Mouse (Mus musculus) hindlimb bud, embryonic 11.5 days (tissue): ENCODE measurements at regions not wholly inside any gene's neighbourhood (a gene's known extent, or its start where the extent isn't known, plus 50 kb on each side); places are given as distances from the start of the nearest gene placed in this dataset.

Source experiments
- DNase-seq: peaks from one replicate; pipeline ENCODE4 v3.0.0-alpha.2; 2012; ENCODE audit warnings: low read depth, low spot score; ENCODE audit errors: extremely low spot score

DNA sequence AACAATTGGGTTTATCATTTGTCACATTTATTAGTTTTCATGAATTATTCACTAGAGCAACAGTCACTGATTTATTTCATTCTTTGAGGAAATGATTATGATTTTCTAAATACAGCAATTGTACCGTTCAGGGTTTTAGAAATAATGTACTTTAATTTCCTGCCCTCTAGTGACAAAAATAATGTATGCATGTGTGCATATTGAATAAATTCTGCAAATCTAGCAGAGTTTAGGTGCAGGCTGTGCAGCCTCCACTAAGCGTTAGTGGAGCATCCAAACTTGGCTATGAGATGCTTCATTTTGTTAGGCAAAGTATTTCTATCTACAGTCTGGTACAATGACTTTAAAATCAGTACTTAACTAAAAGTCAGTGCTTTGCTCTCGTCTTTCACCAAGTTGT lies 642.1 kb upstream of the A830018L16Rik start:
- DNase-seq = no peak

DNA sequence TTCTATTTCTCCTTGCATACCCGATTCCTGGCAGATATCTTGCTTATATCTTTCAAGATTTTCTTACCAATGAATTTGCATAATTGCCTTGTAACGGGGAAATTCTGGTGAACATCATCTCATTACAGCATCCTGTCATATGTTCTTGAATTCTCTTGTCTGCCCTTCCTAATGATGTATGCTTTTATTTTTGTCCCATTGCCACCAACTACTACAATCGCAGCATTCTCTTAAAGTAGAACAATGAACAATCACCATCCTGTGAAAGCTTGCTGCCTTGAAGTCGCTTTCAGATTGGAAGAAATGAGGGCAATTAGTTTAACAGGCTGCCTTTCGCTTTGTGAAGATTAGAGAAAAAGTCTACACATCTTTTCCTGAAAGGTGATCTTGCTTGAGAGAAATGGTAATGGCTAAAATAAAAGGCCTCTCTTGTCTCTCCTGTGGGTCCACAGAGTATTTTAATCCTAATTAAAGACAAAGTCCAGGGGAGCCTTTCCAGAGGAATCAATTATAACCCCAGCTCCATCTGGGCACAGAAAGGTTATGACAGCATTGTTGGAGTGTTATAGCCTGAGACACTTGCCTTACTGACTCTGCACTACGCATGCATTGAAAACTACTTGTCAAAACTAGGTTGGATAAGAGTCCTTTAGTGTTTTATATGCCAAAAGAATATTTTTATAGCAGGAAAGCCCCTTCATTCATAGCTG lies 619.7 kb upstream of the A830018L16Rik start:
- DNase-seq = no peak

DNA sequence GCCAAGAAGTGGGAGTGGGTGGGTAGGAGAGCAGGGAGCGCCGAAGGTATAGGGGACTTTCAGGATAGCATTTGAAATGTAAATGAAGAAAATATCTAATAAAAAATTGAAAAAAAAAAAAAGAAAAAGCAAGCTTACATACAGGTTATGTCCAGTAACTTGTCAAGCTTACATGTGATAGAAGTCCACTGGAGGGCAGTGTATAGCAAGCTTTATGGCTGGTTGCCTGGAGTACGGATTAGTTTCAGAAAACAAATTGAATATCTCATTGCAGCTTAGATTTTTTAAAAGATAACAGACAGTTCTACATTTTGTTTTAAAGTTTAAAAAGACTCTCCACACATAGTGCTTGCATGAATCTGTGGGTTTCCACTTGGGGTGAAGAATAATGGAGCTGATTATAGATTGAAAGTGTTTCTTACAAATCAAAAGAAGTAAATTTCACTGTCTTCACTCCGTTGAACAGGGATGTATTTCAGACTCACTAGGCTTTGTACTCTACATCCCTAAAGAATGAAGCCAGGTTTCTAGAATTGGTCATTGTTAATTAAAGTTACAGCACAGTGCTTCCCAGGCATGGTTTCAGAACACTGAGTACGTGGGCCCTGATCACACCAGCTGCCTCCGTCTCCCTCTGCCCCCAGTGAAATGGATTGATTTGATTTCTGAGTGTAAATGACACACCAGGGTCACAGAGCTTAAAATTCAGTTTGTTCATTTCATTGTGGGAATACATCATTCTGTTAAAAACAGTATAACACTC lies 578.1 kb upstream of the A830018L16Rik start:
- peak; percentile 20 for DNase-seq

DNA sequence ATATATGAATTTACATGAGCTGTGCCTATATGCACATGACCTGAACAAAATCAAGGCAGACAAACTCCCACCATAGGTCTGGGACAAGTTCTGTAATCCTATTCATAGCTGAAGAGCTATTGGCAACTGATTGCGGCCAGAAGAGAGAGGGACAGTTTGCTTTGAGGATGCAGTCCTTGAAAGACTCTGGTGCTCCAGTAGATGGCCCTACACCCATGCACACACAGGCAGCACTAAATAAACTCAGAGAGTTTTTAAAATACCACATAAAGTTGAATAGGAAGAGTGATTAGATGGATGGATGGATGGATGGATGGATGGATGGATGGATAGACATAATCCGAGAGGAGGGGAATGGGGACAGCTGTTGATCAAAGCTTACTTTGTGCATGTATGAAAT lies 576.7 kb upstream of the A830018L16Rik start:
- DNase-seq = no peak

DNA sequence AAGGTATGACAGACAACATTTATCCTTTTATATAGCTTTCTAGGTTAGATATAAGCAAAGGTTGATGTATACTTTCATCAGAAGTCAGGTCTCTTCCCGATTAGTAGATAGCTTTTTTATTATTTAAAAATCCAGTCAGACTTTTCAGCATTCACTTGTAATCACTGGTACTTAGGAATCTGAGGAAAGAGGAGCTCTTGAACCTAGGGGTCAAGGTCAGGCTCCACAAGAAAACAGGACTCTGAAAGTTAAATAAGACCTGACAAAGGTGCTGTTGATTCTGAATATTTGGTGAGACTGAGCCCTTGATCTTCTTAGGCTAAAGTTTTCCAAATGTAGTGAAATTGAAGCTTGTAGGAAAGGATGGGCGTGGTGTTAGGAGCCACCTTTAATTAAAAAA lies 561.0 kb upstream of the A830018L16Rik start:
- no peak for DNase-seq

DNA sequence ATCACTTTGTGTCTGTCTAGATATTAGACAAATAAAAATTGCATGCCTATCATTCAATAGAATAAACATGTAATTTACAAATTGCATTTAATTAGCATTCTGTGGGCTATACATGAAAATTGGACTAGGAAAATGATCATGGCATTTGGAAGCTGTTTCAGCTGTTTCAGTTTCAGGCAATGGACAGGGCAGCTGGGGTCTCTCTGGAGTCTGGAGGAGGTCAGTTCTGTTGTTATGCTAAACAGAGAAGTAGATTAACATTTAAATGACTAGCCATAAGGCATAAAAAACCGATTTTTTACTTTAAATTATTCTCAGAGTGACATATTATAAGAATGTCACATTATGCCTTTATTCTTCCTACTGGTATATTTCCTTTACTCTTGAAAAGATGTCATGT lies 559.4 kb upstream of the A830018L16Rik start:
- no peak for DNase-seq

DNA sequence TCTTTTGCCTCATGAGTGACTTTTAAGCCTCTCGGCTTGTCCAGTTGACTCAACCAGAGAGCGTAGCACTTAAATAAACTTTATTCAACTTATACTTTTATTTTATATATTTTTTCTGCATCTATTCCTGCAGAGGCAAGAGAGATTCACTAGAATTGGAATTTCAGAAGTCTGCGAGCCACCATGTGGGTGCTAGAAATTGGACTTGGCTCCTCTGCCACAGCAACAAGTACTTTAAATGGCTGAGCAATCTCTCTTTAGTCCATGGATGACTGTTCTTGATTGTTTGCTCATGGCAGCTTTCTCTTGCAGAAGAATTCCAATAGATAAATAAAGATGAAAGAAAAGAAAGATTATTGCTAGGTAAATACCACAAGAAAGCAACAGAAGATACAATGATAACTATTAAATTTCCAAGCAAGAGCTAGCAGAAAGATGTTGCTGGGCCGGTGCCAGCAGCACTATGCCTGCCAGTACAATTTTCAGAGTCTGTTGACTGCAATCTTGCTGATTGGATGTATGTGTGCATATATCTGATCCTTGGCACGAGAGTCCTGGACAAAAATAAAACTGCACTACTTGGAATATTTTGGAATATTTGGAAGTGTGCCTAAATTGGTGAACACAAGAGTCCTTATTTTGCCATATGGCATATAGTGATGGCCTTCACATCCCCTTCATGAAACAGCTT lies 542.6 kb upstream of the A830018L16Rik start:
- DNase-seq = no peak

DNA sequence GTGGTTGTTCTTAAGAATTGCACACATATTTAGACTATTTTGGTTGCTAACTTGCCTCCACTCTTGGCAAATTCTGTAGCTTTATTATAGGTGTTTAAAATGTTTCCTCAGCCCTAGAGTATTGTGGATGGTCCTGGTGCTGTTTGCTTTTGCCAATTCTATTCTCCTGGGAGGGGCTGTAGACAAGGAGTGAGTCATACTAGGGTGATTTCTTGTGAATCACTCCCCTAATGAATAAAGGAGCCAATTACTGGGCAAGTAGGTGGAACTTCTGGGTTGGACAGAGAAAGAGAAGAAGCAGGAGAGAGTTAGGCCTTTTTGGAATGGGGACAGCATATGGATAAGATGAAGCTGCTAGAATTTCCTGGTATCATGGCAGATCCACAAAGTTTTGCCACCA lies 541.6 kb upstream of the A830018L16Rik start:
- DNase-seq = no peak

DNA sequence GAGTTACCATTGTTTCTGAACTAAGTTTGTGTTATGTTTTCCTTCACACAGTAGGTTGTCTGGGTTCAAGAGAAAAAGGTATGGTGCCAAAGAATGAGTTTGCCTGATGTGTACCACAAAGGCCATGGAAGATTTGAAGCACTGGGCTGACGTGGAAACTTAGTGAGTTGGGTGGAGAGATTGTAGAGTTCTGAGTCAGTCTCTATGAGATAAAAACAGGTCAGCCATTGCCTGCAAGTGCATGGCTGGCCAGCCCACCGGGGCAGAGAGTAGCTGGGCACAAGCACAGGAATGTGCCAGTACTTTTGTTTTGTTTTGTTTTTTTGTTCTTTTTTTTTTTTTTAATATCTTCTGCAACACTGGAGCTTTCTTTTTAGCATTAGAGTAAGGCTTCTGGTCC lies 541.2 kb upstream of the A830018L16Rik start:
- no peak for DNase-seq

DNA sequence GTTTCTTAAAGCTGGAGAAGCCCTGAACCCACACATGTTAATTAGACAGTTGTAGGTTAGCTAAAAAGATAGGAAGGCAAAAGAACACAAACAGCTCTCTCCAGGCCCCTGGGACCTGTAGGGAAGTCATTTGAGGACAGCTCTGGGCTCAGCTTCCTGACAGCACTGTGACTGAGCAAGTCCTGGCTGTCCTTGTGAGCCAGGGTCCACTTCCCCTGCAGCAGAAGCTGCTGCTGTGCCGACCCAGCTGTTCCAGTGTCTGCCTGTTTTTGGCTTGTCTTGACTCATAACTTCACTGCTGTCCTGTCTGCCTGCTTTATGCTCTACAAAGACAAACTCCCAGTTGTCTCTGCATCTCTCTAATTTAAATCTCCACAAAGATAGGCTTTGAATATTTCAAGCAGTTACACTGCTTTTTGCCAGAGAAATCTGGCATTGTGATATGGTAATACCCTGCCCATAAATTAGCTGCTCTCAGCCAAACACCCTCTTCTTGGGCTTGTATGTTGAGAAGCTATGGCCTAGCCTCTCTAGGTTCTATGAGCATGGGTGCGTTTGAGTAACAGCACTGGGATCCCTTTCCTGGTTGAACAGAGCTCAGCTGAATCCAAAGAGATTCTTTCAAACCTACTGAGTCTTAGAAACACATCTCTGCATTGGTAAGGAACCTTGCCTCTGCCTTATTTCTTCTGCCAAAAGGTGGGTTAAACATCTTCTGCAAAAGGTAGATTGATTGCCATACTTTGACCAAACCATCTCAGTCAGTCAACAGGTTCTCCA lies 536.3 kb upstream of the A830018L16Rik start:
- DNase-seq = no peak

DNA sequence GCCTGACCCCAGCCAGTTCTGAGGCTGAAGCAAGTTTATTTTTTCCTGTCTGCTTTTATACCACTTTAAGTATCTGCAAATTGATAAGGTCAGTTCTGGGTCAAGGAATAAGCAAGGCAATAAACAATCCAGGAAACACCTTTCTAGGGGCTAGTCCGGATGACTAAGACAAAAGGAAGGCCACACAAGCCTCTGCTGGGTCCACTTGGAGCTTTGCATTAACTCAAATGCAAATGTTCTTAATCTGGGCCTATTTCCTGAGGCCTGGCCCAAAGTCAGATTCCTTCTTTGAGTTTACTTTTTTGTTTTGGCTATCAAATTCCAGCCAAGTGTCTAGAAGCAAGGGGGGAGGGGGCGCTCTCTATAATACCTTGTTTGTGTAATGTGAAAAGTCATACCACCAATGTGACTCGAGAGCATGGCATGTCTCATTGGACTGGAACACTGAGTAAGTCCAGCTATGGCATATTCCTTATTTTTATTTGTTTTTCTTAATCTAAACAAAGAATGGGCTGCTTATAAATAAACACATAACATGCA lies 535.6 kb upstream of the A830018L16Rik start:
- DNase-seq = no peak

DNA sequence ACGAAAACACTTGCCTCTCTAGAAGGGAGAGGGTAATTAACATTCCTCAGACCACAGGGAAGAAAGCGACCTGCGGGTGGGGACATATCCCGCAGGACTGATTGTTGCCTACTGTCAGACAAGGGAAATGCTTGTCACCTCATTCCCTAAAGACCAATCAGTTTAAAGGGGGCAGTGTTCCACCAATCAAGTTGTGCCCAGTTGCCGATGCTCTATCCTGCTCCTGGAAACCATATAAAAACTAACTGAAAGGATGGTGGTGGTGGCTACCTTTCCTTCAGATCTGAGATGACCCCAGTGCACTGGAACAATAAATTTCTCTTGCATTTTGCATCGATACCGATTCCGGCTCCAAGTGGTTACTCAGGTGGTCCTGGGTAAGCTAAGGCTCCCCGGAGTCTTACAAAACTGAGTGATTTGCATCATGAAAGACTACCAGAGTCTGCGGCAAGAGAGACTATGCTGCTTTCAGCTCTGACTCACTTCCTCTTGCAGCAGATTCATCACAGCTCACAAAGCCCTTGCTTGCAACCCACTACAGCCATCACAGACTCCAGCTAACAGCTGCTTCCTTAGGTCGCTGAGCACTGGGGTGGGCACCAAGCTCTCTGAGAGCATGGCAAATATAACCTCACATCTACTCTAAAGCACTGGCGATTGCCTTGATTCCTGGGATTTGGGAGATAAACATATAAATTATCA lies 533.7 kb upstream of the A830018L16Rik start:
- no peak for DNase-seq

DNA sequence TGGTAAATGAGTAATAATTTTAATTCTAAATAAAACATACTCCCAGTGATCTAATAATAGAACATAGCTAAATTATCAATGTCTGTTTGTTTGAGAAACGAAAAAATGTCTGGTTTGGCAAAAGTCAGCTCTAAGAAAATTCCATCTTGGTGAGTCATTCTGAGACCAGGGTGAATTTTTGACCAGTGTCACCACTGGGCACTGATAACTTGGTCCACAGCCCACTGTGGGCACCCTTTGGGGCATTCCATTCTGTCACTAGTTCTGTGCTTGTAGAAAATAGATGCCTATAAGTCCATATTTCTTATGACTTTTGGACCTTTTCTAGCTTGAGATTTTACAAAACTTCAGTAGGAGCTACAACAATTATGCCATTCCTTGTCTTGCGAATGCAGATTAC lies 515.1 kb upstream of the A830018L16Rik start:
- DNase-seq = no peak

DNA sequence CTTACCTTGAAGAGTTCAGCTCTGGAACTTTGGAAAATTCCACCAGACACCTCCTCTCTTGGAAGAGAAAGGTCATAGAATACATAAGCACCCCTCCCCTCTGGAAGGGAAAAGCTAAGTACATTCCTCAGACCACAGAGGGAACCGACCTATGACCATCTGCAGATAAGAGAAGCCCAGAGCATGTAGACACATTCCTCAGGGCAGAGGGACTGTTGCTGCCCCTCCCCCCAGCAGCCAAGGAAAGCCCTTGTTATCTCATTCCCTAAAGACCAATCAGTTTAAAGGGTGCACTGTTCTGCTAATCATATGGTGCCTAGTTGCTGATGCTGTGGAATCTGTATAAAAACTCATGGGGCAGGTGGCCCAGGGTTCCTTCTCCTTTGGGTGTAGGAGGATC lies 511.2 kb upstream of the A830018L16Rik start:
- no peak for DNase-seq

DNA sequence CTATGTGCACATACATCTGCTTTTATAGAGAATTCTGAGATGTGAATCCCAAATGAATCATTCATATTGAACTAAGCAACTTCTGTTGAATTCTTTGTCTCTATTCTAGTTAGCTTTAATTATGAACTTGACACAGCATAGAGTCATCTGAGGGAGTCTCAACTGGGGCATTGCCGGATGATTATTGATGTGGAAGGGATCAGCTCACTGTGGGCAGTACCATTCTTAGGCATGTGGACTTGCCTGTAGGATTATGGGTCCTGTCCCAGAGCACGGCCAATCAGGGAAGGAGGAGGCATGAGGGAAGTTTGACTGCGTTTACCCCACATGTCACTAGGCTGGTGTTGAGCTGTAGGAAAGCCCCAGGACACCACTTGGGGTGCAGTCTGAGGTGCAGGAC lies 493.9 kb upstream of the A830018L16Rik start:
- DNase-seq = no peak

DNA sequence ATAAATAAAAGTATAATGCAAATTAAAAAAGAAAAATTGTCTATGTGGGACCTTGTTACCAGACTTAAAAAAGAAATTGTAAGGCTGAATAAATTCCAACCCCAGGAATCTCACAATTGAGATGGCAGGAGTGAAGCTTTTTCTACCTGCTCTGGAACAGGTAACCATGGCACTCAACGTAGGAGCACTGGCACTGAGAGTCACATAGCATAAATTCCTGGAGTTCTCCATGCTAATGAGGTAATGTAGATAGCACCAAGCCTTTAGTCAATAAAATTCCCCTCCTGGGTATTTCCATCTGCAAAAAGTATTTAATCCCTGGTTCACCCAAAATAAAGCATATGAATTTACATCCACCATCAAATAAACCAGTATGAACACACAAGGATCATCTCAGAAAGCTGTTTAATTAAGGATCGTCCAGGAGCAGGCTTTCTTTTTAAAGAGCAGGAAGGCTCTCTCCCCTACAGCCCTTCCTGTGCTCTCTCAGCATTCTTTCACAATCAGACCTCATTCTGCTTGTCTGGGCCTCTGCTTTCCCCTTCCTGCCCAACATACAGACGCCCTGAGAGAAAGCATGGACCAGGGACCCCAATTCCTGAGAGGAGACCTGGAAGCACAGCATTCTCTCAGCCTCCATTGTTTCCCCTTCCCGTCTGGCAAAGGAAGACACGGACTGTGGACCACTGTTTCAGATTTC lies 481.4 kb upstream of the A830018L16Rik start:
- DNase-seq = no peak

DNA sequence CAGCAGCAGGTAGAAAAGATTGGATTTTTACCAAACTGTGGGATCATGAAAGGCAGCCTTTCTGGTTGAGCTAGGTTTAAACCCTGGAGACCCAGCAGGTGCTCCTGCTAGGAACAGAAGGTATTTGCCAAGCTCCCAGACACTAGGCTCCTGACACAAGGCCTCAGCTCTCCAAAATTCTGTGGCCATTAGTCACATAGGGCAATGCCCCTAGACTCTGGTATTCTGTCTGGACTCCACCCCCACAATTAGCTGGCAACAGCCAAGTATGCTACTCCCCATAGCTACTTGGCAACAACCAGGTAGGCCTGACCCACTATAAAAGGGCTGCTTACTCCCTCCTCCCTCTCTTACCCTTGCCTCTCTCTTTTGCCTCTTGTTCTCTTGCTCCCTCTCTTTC lies 480.7 kb upstream of the A830018L16Rik start:
- no peak for DNase-seq

DNA sequence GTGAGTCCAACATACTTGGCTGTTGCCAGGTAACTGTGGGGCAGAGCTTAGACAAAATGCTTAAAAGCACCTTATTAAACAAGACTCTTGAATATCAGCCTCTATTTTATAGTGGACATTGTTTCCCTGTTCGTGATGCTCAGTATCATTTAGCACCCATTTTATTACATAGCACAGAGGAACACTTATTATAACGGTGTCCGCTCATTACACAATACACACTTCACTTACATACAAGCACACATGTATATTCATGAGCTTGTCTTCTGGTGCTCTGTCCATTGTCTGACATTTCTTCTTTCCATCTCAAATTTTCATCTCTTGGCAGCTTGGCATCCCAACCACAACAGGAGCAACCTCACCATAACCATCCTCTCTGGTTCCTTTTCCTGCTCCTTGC lies 475.5 kb upstream of the A830018L16Rik start:
- DNase-seq = no peak

DNA sequence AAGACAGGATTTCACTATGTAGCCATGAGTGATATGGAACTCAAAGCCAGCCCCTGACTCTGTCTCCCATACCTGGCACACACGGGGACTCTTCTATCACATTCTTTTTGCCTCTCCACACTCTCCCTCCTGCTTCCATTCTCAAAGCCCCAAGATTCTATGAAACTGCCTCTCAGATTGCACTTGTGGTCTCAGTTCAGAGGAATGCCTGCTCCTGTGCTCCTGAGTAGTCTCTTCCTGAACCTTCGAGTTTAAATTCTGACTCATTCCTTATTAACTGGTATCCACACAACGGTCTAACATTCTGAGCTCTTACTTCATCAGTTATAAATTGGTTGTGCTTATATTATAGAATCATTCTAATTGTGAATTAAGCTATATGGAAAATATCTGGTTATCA lies 473.6 kb upstream of the A830018L16Rik start:
- DNase-seq = no peak

DNA sequence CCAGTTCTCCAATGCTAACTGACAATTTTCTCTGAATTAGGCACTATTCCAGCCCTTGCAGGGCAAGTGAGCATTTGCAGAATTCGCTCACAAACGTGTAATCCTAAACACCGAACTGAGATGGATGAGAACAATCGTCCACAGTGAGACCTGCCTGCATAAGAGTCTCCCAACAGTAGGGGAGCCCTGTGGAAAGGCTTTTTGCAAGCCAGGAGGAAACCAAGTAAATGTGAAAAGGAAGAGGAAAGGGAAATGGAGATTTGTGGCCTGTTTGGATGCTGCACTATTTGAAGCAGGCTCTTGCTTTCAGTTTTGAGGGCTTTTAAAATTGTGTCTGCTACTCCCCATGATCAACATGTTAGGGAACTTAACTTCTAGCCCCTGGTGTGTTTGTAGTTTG lies 470.9 kb upstream of the A830018L16Rik start:
- no peak for DNase-seq
